Mouse (Mus musculus) liver, embryonic 14.5 days (tissue): ENCODE data around the gene Rufy4.

Experiments
- CTCF ChIP-seq: IDR thresholded peaks from 2 replicates; pipeline ENCODE4 v1.5.1; 2016; ENCODE audit warnings: antibody characterized with exemption, low read depth, control low read depth
- EP300 ChIP-seq: IDR thresholded peaks from 2 replicates; pipeline ENCODE4 v1.6.1; 2016; ENCODE audit warnings: antibody characterized with exemption, low read depth

- TF ChIP-seq CTCF (no peak), EP300 (no peak)
Measured at GRCm38 (mm10) chr1:74169721-74170120, 44.4 kb downstream of the Rufy4 start.
